Mouse (Mus musculus) kidney, adult 2 months (tissue): ENCODE results near the gene Syna.

Source experiments
- CTCF ChIP-seq: fragments of 200-500 bp; conservative IDR thresholded peaks from 2 replicates; pipeline ENCODE4 v1.5.1; 2011; ENCODE audit warnings: low read depth, mild to moderate bottlenecking, control low read depth, low read length, moderate library complexity, mixed read lengths; ENCODE audit not compliant: insufficient read depth, insufficient read length
- POLR2A ChIP-seq: fragments of 200-500 bp; IDR thresholded peaks from one replicate; pipeline ENCODE4 v1.6.1; 2011; ENCODE audit warnings: low read depth, low read length, control low read depth

- TF ChIP-seq CTCF (0 out of 2 replicates have a peak, but pooled peaks have one; percentile 7), POLR2A (no peak)
Observed at GRCm38 (mm10) chr5:134576517-134577220, 16.7 kb upstream of the Syna start.
